Mouse (Mus musculus) heart, adult 2 months (tissue): ENCODE data around the gene A030003K21Rik.
"Not testable (repeated sequence)": the region's sequence is repeated elsewhere in the genome, so short reads cannot be mapped to it uniquely, and the experiment has no call there.

Source experiments
- CTCF ChIP-seq: fragments of 200-600 bp; IDR thresholded peaks from 2 replicates; pipeline ENCODE4 v1.8.1; 2022; ENCODE audit warnings: antibody characterized with exemption, mild to moderate bottlenecking, moderate library complexity
- EP300 ChIP-seq: fragments of 200-500 bp; IDR thresholded peaks from 2 replicates; pipeline ENCODE4 v1.6.1; 2011; ENCODE audit warnings: low read depth, low read length, control low read depth; ENCODE audit not compliant: insufficient read depth
- POLR2A ChIP-seq: fragments of 200-500 bp; IDR thresholded peaks from 2 replicates; pipeline ENCODE4 v1.6.1; 2011; ENCODE audit warnings: mild to moderate bottlenecking, low read depth, low read length, control low read depth; ENCODE audit not compliant: insufficient read depth

- TF ChIP-seq CTCF, POLR2A, EP300: not testable (repeated sequence)
Observed at GRCm38 (mm10) chr1:82913434-82913833, 29.8 kb downstream of the A030003K21Rik start.
